In the genomic region with DNA sequence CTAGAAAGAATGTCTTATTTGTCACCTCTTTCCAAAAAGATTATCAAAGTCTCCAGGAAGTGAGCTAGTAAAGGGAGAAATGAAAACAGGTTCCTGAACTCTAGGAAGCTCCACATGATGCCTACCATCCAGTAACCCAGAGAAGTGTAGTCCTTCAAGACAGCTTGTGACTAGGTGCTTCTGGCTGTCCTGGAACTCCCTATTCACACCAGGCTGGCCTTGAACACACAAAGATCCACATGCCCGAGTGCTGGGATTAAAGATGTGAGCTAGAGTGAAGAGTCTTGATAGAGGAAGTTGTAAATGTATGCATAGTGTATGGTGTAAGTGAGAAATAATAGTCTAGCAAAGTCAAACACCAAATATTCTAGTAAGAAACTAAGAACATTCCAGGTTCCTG, we compare ENCODE assay signal across 8 mouse cellular contexts. TPM values are rescaled to one million over a fixed set of nuclear protein-coding genes. Genes with fewer than 3 reads are reported as not detected.
DNase-seq lines count a peak whose midpoint lies in the region; ATAC-seq and TF ChIP-seq lines count a peak whose summit lies in the region.

No protein-coding gene starts in this region.

- H3K79me2 ChIP-seq in heart, adult 2 months (replicated peaks; ENCODE audit: control insufficient read depth, insufficient read depth, low read length): peaks cover 11% of the 10 kb centered on the region

- no peak for TF ChIP-seq CTCF in heart, adult 2 months (IDR thresholded peaks at IDR 0.05)
- TF ChIP-seq CTCF in bone marrow, adult 2 months (IDR thresholded peaks at IDR 0.05; ENCODE audit: control insufficient read depth, insufficient read depth, low read length): no peak
- no peak for TF ChIP-seq CTCF in heart, postnatal 0 days (IDR thresholded peaks at IDR 0.05; ENCODE audit: low read depth)

- H3K9me3 ChIP-seq in heart, postnatal 0 days (replicated peaks; ENCODE audit: control insufficient read depth, low read length): no peaks in the 10 kb centered on the region
- no peaks in the 10 kb centered on the region for H3K9me3 ChIP-seq in midbrain, embryonic 11.5 days (ENCODE audit: control insufficient read depth, low read length)

- no peak for DNase-seq in heart, adult 2 months
- DNase-seq in heart, adult 8-10 months (ENCODE audit: low spot score): no peak
- no peak for DNase-seq in heart, postnatal 0 days (ENCODE audit: low spot score)
- DNase-seq in midbrain, embryonic 11.5 days (ENCODE audit: low spot score, missing footprints): no peak
- no peak for DNase-seq in urinary bladder, postnatal 4 days (ENCODE audit: low spot score in 2 of 2)
- no peak for DNase-seq in layer of hippocampus, adult 9-11 months

- H3K4me1 ChIP-seq in heart, adult 2 months (ENCODE audit: control insufficient read depth, insufficient read depth, low read length): peaks cover 8% of the 10 kb centered on the region
- H3K4me1 ChIP-seq in bone marrow, adult 2 months (ENCODE audit: control insufficient read depth, insufficient read depth, low read length): no peaks in the 10 kb centered on the region; the same call in 1 of the 2 replicates
- peaks cover 24% of the 10 kb centered on the region for H3K4me1 ChIP-seq in heart, postnatal 0 days (ENCODE audit: control insufficient read depth, insufficient read depth)
- peaks cover 9% of the 10 kb centered on the region for H3K4me1 ChIP-seq in midbrain, embryonic 11.5 days (ENCODE audit: control insufficient read depth, insufficient read depth, low read length)

- no peak for ATAC-seq in heart, postnatal 0 days (ENCODE audit: insufficient read depth, low read depth)
- no peak for ATAC-seq in midbrain, embryonic 11.5 days (ENCODE audit: low FRiP score)
- ATAC-seq in megakaryocyte progenitor cell, adult 5-6 weeks (replicated peaks; ENCODE audit: poor library complexity): no peak

- no peak for TF ChIP-seq POLR2A in heart, adult 2 months (IDR thresholded peaks at IDR 0.05; ENCODE audit: insufficient read depth, low read depth, low read length)
- no peak for TF ChIP-seq POLR2A in bone marrow, adult 2 months (IDR thresholded peaks at IDR 0.05; ENCODE audit: borderline replicate concordance, control insufficient read depth, low read depth, low read length)

- peak overlapping the region; percentile 93; the same call in 1 of the 2 replicates for H3K27ac ChIP-seq in heart, adult 2 months
- H3K27ac ChIP-seq in bone marrow, adult 2 months (ENCODE audit: control insufficient read depth, insufficient read depth, low read depth, low read length, poor library complexity): no peak overlapping the region
- no peak overlapping the region for H3K27ac ChIP-seq in heart, postnatal 0 days (ENCODE audit: low read depth)
- no peak overlapping the region for H3K27ac ChIP-seq in midbrain, embryonic 11.5 days (ENCODE audit: low read depth, low read length)

- TF ChIP-seq EP300 in heart, adult 2 months (IDR thresholded peaks at IDR 0.05; ENCODE audit: insufficient read depth, low read depth, low read length): no peak
- TF ChIP-seq EP300 in heart, postnatal 0 days (IDR thresholded peaks at IDR 0.05; ENCODE audit: low read depth): no peak

- no peak overlapping the region for H3K9ac ChIP-seq in heart, adult 2 months (ENCODE audit: low read depth, low read length)
- peak overlapping the region; percentile 99 for H3K9ac ChIP-seq in heart, postnatal 0 days (replicated peaks; ENCODE audit: low read depth, low read length)
- H3K9ac ChIP-seq in midbrain, embryonic 11.5 days (ENCODE audit: low read length): no peak overlapping the region; the same call in 1 of the 2 replicates

- WGBS in heart, adult 2 months: 10% methylated on average over 1 of the region's 1 CpGs
- 8% methylated on average over 1 of the region's 1 CpGs for WGBS in bone marrow, adult 2 months
- WGBS in heart, postnatal 0 days: 11% methylated on average over 1 of the region's 1 CpGs
- WGBS in midbrain, embryonic 11.5 days: 4% methylated on average over 1 of the region's 1 CpGs

- no peaks in the 10 kb centered on the region for H3K27me3 ChIP-seq in heart, adult 2 months (ENCODE audit: control insufficient read depth, insufficient read depth, low read length)
- no peaks in the 10 kb centered on the region for H3K27me3 ChIP-seq in heart, postnatal 0 days (ENCODE audit: control insufficient read depth, insufficient read depth, low read length)
- no peaks in the 10 kb centered on the region for H3K27me3 ChIP-seq in midbrain, embryonic 11.5 days (ENCODE audit: control insufficient read depth, insufficient read depth, low read length)

- peaks cover 29% of the 10 kb centered on the region for H3K36me3 ChIP-seq in heart, adult 2 months (ENCODE audit: control insufficient read depth, insufficient read depth, low read length)
- peaks cover 3% of the 10 kb centered on the region; the same call in 1 of the 2 replicates for H3K36me3 ChIP-seq in heart, postnatal 0 days (replicated peaks; ENCODE audit: control insufficient read depth, insufficient read depth, low read length)
- no peaks in the 10 kb centered on the region for H3K36me3 ChIP-seq in midbrain, embryonic 11.5 days (ENCODE audit: control insufficient read depth, insufficient read depth, low read length)

- intact Hi-C loops in heart, adult 2 months (cut with DNase I): loop anchor here (5.0 kb wide), 2 partner anchors 305 to 355 kb away; partner anchors contain the start of genes Cmya5 and Tent2

- peak overlapping the region; percentile 90 for H3K4me2 ChIP-seq in heart, postnatal 0 days (ENCODE audit: low read depth, low read length)
- H3K4me2 ChIP-seq in midbrain, embryonic 11.5 days: peak overlapping the region; percentile 87

- peak overlapping the region; percentile 86 for H3K4me3 ChIP-seq in heart, adult 2 months
- H3K4me3 ChIP-seq in bone marrow, adult 2 months (replicated peaks; ENCODE audit: control insufficient read depth, low read depth, low read length): peak overlapping the region; percentile 58
- peak overlapping the region; percentile 100 for H3K4me3 ChIP-seq in heart, postnatal 0 days (ENCODE audit: low read depth, low read length)
- H3K4me3 ChIP-seq in midbrain, embryonic 11.5 days (ENCODE audit: low read depth, low read length): no peak overlapping the region; the same call in 1 of the 2 replicates

RNA-seq across cellular contexts. Expression of gene Jmy, which starts 2.6 kb away (rescaled TPM):
- 10 to 100 TPM; 41.0 to 50.7 TPM for total RNA-seq in heart, adult 2 months (2021)
- 6.4 and 13.1 TPM in 2 replicates for polyA plus RNA-seq in heart, adult 2 months (2012; rRNA removed)
- total RNA-seq in heart, adult 8-10 months (2022): 10 to 100 TPM; 39.1 to 46.5 (median 45.1) TPM
- 6.1 TPM in 2 replicates for polyA plus RNA-seq in bone marrow, adult 2 months (2011; ENCODE audit: insufficient read depth, insufficient read length, low replicate concordance, missing spikeins)
- 30.1 and 32.6 TPM in 2 replicates for total RNA-seq in heart, postnatal 0 days (2014; rRNA removed; ENCODE audit: low replicate concordance)
- polyA plus RNA-seq in heart, postnatal 0 days (2015; fragmentation: Nextera tagmentation; extraction: Ambion mirVana): 6.3 and 6.4 TPM in 2 replicates
- polyA plus RNA-seq in midbrain, embryonic 11.5 days (2014; fragmentation: Nextera tagmentation; extraction: Ambion mirVana): 3.4 and 3.5 TPM in 2 replicates
- 10.6 and 13.6 TPM in 2 replicates for total RNA-seq in megakaryocyte progenitor cell, adult 5-6 weeks (2015)
- 6.1 and 9.3 TPM in 2 replicates for total RNA-seq in megakaryocyte progenitor cell, adult 5-6 weeks (2017)
